25 mouse cellular contexts compared by ENCODE assay signal in the genomic region with DNA sequence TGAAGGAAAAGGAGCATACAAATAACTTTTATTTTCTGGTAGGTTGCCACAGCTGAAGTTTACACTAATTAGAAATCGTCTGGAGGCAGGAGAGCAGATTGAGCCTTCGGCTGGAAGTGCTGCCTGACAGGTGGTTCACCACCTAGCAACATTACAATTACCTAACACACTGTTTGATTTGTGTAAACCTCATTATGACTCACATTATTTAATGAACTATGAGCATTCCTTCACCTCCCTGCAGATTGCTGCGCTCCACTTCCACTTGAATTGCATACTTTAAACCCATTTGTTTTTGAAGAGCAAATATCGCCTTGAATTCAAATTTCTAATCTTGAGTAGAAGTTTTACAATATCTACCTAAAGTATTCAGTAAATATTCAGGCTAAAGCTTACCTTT.
DNase-seq lines count a peak whose midpoint lies in the region; ATAC-seq and TF ChIP-seq lines count a peak whose summit lies in the region.
"Had no signal": no experiment of that assay in that cellular context is flagged by ENCODE, and none has a peak within 500 bp of the region (broad histone marks: within the 10 kb centered on the region; RNA-seq: fewer than 3 reads in every experiment).

No protein-coding gene starts in this region.

- H3K9me3 ChIP-seq in forebrain, embryonic 14.5 days (replicated peaks; ENCODE audit: control insufficient read depth, low read length), result no peaks in the 10 kb centered on the region
- H3K9me3 ChIP-seq in forebrain, embryonic 16.5 days (ENCODE audit: control insufficient read depth, low read length), result no peaks in the 10 kb centered on the region
- no peaks in the 10 kb centered on the region for H3K9me3 ChIP-seq in lung, embryonic 14.5 days (ENCODE audit: low read depth, low read length)
- no peaks in the 10 kb centered on the region for H3K9me3 ChIP-seq in limb, embryonic 10.5 days (replicated peaks)
- H3K9me3 ChIP-seq: heart, embryonic 12.5 days; hindbrain, embryonic 15.5 days; intestine, embryonic 15.5 days; lung, embryonic 15.5 days; megakaryocyte, embryonic 14.5 days; midbrain, embryonic 12.5 days had no signal

- TF ChIP-seq POLR2A in brain, embryonic 14.5 days (IDR thresholded peaks at IDR 0.05; ENCODE audit: borderline replicate concordance, extremely low read depth, insufficient read depth, insufficient read length, poor library complexity, severe bottlenecking), result no peak

- H3K9ac ChIP-seq in forebrain, embryonic 14.5 days (ENCODE audit: low read length), result no peak overlapping the region
- no peak overlapping the region for H3K9ac ChIP-seq in forebrain, embryonic 16.5 days (replicated peaks; ENCODE audit: low read depth, low read length)
- H3K9ac ChIP-seq in lung, embryonic 14.5 days, result no peak overlapping the region
- H3K9ac ChIP-seq: heart, embryonic 12.5 days; hindbrain, embryonic 15.5 days; intestine, embryonic 15.5 days; liver, embryonic 14.5 days; lung, embryonic 15.5 days; midbrain, embryonic 12.5 days had no signal

- 0 out of 2 replicates have a peak, but pooled peaks have one; percentile 23 for ATAC-seq in forebrain, embryonic 14.5 days
- no peak for ATAC-seq in forebrain, embryonic 16.5 days
- no peak for ATAC-seq in lung, embryonic 14.5 days (ENCODE audit: insufficient read depth)
- ATAC-seq: CD4-positive, CD25-positive, alpha-beta regulatory T cell, adult 4 months; intestine, embryonic 15.5 days had no signal

- DNase-seq in forebrain, embryonic 14.5 days (ENCODE audit: low spot score), result peak; percentile 38
- peak; percentile 1 for DNase-seq in lung, embryonic 14.5 days
- no peak for DNase-seq in lung, postnatal 36 days
- DNase-seq in Muller cell, postnatal 12 days (ENCODE audit: inconsistent ontology term), result peak; percentile 71
- peak; percentile 61 for DNase-seq in brain, embryonic 14.5 days (ENCODE audit: low read depth)
- DNase-seq in limb, embryonic 10.5 days (ENCODE audit: low spot score), result no peak
- DNase-seq: adrenal gland, postnatal 25 days; cerebellum, postnatal 25 days; heart, adult 2 months; heart, postnatal 4 days; kidney, adult 2 months; kidney, postnatal 36 days; layer of hippocampus, postnatal 36 days; liver; right cerebral cortex, postnatal 25 days; thymus, postnatal 14 days had no signal

- no peak overlapping the region for H3K4me2 ChIP-seq in forebrain, embryonic 14.5 days (ENCODE audit: low read length)
- no peak overlapping the region for H3K4me2 ChIP-seq in forebrain, embryonic 16.5 days (ENCODE audit: low read length)
- H3K4me2 ChIP-seq in lung, embryonic 14.5 days, result no peak overlapping the region
- H3K4me2 ChIP-seq: heart, embryonic 12.5 days; hindbrain, embryonic 15.5 days; intestine, embryonic 15.5 days; lung, embryonic 15.5 days; midbrain, embryonic 12.5 days had no signal

- no peaks in the 10 kb centered on the region for H3K36me3 ChIP-seq in forebrain, embryonic 14.5 days (ENCODE audit: control insufficient read depth, insufficient read depth, low read length)
- H3K36me3 ChIP-seq in forebrain, embryonic 16.5 days (ENCODE audit: control insufficient read depth, insufficient read depth), result no peaks in the 10 kb centered on the region
- H3K36me3 ChIP-seq in lung, embryonic 14.5 days (ENCODE audit: insufficient read depth), result no peaks in the 10 kb centered on the region
- H3K36me3 ChIP-seq in limb, embryonic 10.5 days, result no peaks in the 10 kb centered on the region
- H3K36me3 ChIP-seq: heart, embryonic 12.5 days; hindbrain, embryonic 15.5 days; intestine, embryonic 15.5 days; lung, embryonic 15.5 days; midbrain, embryonic 12.5 days had no signal

- TF ChIP-seq CTCF in lung, embryonic 14.5 days (IDR thresholded peaks at IDR 0.05; ENCODE audit: low read depth), result no peak
- no peak for TF ChIP-seq CTCF in brain, embryonic 14.5 days (IDR thresholded peaks at IDR 0.05; ENCODE audit: borderline replicate concordance, extremely low read depth, insufficient read depth, insufficient read length)

- WGBS in forebrain, embryonic 14.5 days, result 38% methylated on average over 4 of the region's 4 CpGs
- 32% methylated on average over 4 of the region's 4 CpGs for WGBS in forebrain, embryonic 16.5 days
- 68% methylated on average over 4 of the region's 4 CpGs for WGBS in lung, embryonic 14.5 days
- whole genome bisulfite sequencing in limb, embryonic 10.5 days, result 87% methylated on average over 4 of the region's 4 CpGs

- H3K27ac ChIP-seq in forebrain, embryonic 14.5 days (ENCODE audit: low read depth, low read length), result no peak overlapping the region
- H3K27ac ChIP-seq in forebrain, embryonic 16.5 days (ENCODE audit: low read length), result no peak overlapping the region
- no peak overlapping the region for H3K27ac ChIP-seq in lung, embryonic 14.5 days (ENCODE audit: low read depth)
- H3K27ac ChIP-seq in limb, embryonic 10.5 days, result no peak overlapping the region
- H3K27ac ChIP-seq: heart, adult 2 months; hindbrain, embryonic 15.5 days; intestine, embryonic 15.5 days; liver, embryonic 14.5 days; lung, embryonic 15.5 days; midbrain, embryonic 12.5 days had no signal

- H3K4me1 ChIP-seq in forebrain, embryonic 14.5 days (ENCODE audit: control insufficient read depth, insufficient read depth, low read length), result no peaks in the 10 kb centered on the region
- no peaks in the 10 kb centered on the region for H3K4me1 ChIP-seq in forebrain, embryonic 16.5 days (replicated peaks; ENCODE audit: control insufficient read depth, insufficient read depth, low read length)
- H3K4me1 ChIP-seq in lung, embryonic 14.5 days (ENCODE audit: insufficient read depth), result no peaks in the 10 kb centered on the region
- no peaks in the 10 kb centered on the region for H3K4me1 ChIP-seq in limb, embryonic 10.5 days
- H3K4me1 ChIP-seq: heart, embryonic 12.5 days; hindbrain, embryonic 15.5 days; intestine, embryonic 15.5 days; lung, embryonic 15.5 days; megakaryocyte, embryonic 14.5 days; midbrain, embryonic 12.5 days had no signal

- no peaks in the 10 kb centered on the region for H3K27me3 ChIP-seq in forebrain, embryonic 14.5 days (replicated peaks; ENCODE audit: control insufficient read depth, insufficient read depth, low read length)
- H3K27me3 ChIP-seq in forebrain, embryonic 16.5 days (replicated peaks; ENCODE audit: control insufficient read depth, insufficient read depth, low read length), result no peaks in the 10 kb centered on the region
- H3K27me3 ChIP-seq in lung, embryonic 14.5 days (ENCODE audit: insufficient read depth, low read length), result no peaks in the 10 kb centered on the region
- H3K27me3 ChIP-seq in limb, embryonic 10.5 days (ENCODE audit: low read depth, poor library complexity, severe bottlenecking), result no peaks in the 10 kb centered on the region
- H3K27me3 ChIP-seq: heart, embryonic 12.5 days; hindbrain, embryonic 15.5 days; intestine, embryonic 15.5 days; lung, embryonic 15.5 days; megakaryocyte, embryonic 14.5 days; midbrain, embryonic 12.5 days had no signal

- H3K4me3 ChIP-seq in forebrain, embryonic 14.5 days (ENCODE audit: low read depth, low read length), result no peak overlapping the region
- no peak overlapping the region for H3K4me3 ChIP-seq in forebrain, embryonic 16.5 days (replicated peaks; ENCODE audit: low read length)
- H3K4me3 ChIP-seq in lung, embryonic 14.5 days (ENCODE audit: low read depth, low read length), result no peak overlapping the region
- no peak overlapping the region for H3K4me3 ChIP-seq in limb, embryonic 10.5 days
- H3K4me3 ChIP-seq: heart, adult 2 months; heart, embryonic 12.5 days; hindbrain, embryonic 15.5 days; intestine, embryonic 15.5 days; lung, embryonic 15.5 days; megakaryocyte, embryonic 14.5 days; midbrain, embryonic 12.5 days had no signal

Comparison
In these comparisons a context has a peak if more than half of its experiments do, and no peak if none do; other contexts are left out.
1. DNase-seq: peak in forebrain, embryonic 14.5 days (single experiment), lung, embryonic 14.5 days (single experiment), Muller cell, postnatal 12 days (single experiment) and brain, embryonic 14.5 days (single experiment); none in lung, postnatal 36 days (single experiment) and limb, embryonic 10.5 days (single experiment).